Mouse (Mus musculus): Measurements from ENCODE around the gene Bend5. TPM values are rescaled to one million over a fixed set of nuclear protein-coding genes. Genes with fewer than 3 reads are reported as not detected.
A peak's percentile ranks its signal among the peaks of the same experiment; 100 is the strongest.

Bend5 gene
- polyA plus RNA-seq, 1 experiment = 24.3 TPM

DNA sequence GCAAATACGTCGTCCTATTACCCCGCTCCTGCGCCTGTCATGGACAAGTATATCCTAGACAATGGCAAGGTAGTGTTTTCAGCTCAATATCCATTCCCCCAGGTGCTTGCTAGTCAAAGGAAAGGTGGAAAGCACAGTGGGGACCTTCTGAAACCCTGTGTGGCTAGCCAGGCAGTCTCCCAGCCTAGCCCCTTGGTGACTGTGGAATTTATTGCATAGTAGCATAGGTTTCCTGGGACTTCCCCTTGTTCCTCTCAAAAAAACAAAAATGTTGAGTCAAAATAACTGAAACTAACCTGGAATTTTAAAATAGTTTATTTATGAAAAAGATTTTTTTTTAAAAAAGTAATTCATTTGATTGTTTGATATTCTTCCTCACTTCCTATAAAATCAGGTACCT lies 33.8 kb downstream of the Bend5 start:
- Histone ChIP-seq H3K36me3 (ENCODE audit: control insufficient read depth, insufficient read depth, low read length) (no peaks in the 10 kb centered on the region), H3K27ac (ENCODE audit: insufficient read depth, low read depth, low read length) (no peak overlapping the region), H3K4me3 (ENCODE audit: insufficient read depth, low read depth, low read length) (no peak overlapping the region), H3K4me1 (ENCODE audit: control insufficient read depth, insufficient read depth, low read length) (no peaks in the 10 kb centered on the region), H3K27me3 (replicated peaks; ENCODE audit: control insufficient read depth, insufficient read depth, low read length) (no peaks in the 10 kb centered on the region)
- TF ChIP-seq POLR2A (IDR thresholded peaks at IDR 0.05; ENCODE audit: low read depth, low read length) (no peak), CTCF (conservative IDR thresholded peaks at IDR 0.05; ENCODE audit: insufficient read depth, insufficient read length, low read depth, low read length) (no peak)
- DNase-seq = no peak
- WGBS = 96% methylated on average over 4 of the region's 4 CpGs

- no peak for DNase-seq
- 62% methylated on average over 7 of the region's 7 CpGs for WGBS
- Histone ChIP-seq H3K27me3 (replicated peaks; ENCODE audit: control insufficient read depth, insufficient read depth, low read length) (no peaks in the 10 kb centered on the region), H3K4me1 (ENCODE audit: control insufficient read depth, insufficient read depth, low read length) (no peaks in the 10 kb centered on the region), H3K36me3 (ENCODE audit: control insufficient read depth, insufficient read depth, low read length) (no peaks in the 10 kb centered on the region), H3K27ac (ENCODE audit: insufficient read depth, low read depth, low read length) (no peak overlapping the region), H3K4me3 (ENCODE audit: insufficient read depth, low read depth, low read length) (no peak overlapping the region)
- TF ChIP-seq CTCF (conservative IDR thresholded peaks at IDR 0.05; ENCODE audit: insufficient read depth, insufficient read length, low read depth, low read length) (no peak), POLR2A (IDR thresholded peaks at IDR 0.05; ENCODE audit: low read depth, low read length) (no peak)
Measured at GRCm38 (mm10) chr4:111449442-111450199, 34.8 kb downstream of the Bend5 start.

- H3K4me3 ChIP-seq (ENCODE audit: insufficient read depth, low read depth, low read length) = no peak overlapping the region
- no peak overlapping the region for H3K27ac ChIP-seq (ENCODE audit: insufficient read depth, low read depth, low read length)
- no peaks in the 10 kb centered on the region for H3K4me1 ChIP-seq (ENCODE audit: control insufficient read depth, insufficient read depth, low read length)
- H3K36me3 ChIP-seq (ENCODE audit: control insufficient read depth, insufficient read depth, low read length) = no peaks in the 10 kb centered on the region
- DNase-seq = peak; percentile 23
- no peaks in the 10 kb centered on the region for H3K27me3 ChIP-seq (replicated peaks; ENCODE audit: control insufficient read depth, insufficient read depth, low read length)
- no peak for TF ChIP-seq POLR2A (IDR thresholded peaks at IDR 0.05; ENCODE audit: low read depth, low read length)
- TF ChIP-seq CTCF (conservative IDR thresholded peaks at IDR 0.05; ENCODE audit: insufficient read depth, insufficient read length, low read depth, low read length) = no peak
- WGBS = 61% methylated on average over 7 of the region's 7 CpGs
Measured at GRCm38 (mm10) chr4:111451283-111451918, 36.6 kb downstream of the Bend5 start.

GRCm38 (mm10) chr4:111452192-111452591 lies 37.4 kb downstream of the Bend5 start:
- H3K27me3 ChIP-seq (replicated peaks; ENCODE audit: control insufficient read depth, insufficient read depth, low read length) = no peaks in the 10 kb centered on the region
- TF ChIP-seq POLR2A (IDR thresholded peaks at IDR 0.05; ENCODE audit: low read depth, low read length) (no peak), CTCF (conservative IDR thresholded peaks at IDR 0.05; ENCODE audit: insufficient read depth, insufficient read length, low read depth, low read length) (no peak)
- H3K27ac ChIP-seq (ENCODE audit: insufficient read depth, low read depth, low read length) = no peak overlapping the region
- 84% methylated on average over 5 of the region's 5 CpGs for WGBS
- DNase-seq = no peak
- no peaks in the 10 kb centered on the region for H3K4me1 ChIP-seq (ENCODE audit: control insufficient read depth, insufficient read depth, low read length)
- H3K36me3 ChIP-seq (ENCODE audit: control insufficient read depth, insufficient read depth, low read length) = no peaks in the 10 kb centered on the region
- H3K4me3 ChIP-seq (ENCODE audit: insufficient read depth, low read depth, low read length) = no peak overlapping the region

DNA sequence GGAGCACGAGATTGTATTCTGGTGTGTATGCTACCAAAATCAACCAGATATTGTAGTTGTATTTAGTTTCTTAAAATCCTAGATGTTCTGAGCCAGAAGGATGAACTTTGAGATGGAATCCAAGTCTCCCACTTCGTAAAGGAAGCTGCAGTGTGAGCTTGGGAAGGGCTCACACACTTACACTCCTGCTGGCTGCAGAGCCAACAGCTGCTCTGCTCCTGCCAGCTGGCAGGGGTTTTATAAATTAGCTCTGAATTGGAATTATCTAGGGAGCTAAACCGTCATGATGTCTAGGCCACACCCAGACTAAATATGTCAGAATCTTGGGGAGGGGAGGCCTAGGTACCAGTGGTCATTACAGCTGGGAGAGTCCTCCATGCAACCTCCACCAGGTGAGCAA lies 38.5 kb downstream of the Bend5 start:
- WGBS = 71% methylated on average over 3 of the region's 3 CpGs
- H3K4me3 ChIP-seq (ENCODE audit: insufficient read depth, low read depth, low read length) = no peak overlapping the region
- TF ChIP-seq POLR2A (IDR thresholded peaks at IDR 0.05; ENCODE audit: low read depth, low read length) (no peak), CTCF (conservative IDR thresholded peaks at IDR 0.05; ENCODE audit: insufficient read depth, insufficient read length, low read depth, low read length) (no peak)
- H3K4me1 ChIP-seq (ENCODE audit: control insufficient read depth, insufficient read depth, low read length) = no peaks in the 10 kb centered on the region
- no peak for DNase-seq
- H3K27me3 ChIP-seq (replicated peaks; ENCODE audit: control insufficient read depth, insufficient read depth, low read length) = no peaks in the 10 kb centered on the region
- H3K36me3 ChIP-seq (ENCODE audit: control insufficient read depth, insufficient read depth, low read length) = no peaks in the 10 kb centered on the region; the same call in 1 of the 2 replicates
- no peak overlapping the region for H3K27ac ChIP-seq (ENCODE audit: insufficient read depth, low read depth, low read length)

GRCm38 (mm10) chr4:111455621-111456020 lies 40.8 kb downstream of the Bend5 start:
- H3K36me3 ChIP-seq (ENCODE audit: control insufficient read depth, insufficient read depth, low read length) = peaks cover 2% of the 10 kb centered on the region
- no peaks in the 10 kb centered on the region for H3K27me3 ChIP-seq (replicated peaks; ENCODE audit: control insufficient read depth, insufficient read depth, low read length)
- H3K27ac ChIP-seq (ENCODE audit: insufficient read depth, low read depth, low read length) = no peak overlapping the region

DNA sequence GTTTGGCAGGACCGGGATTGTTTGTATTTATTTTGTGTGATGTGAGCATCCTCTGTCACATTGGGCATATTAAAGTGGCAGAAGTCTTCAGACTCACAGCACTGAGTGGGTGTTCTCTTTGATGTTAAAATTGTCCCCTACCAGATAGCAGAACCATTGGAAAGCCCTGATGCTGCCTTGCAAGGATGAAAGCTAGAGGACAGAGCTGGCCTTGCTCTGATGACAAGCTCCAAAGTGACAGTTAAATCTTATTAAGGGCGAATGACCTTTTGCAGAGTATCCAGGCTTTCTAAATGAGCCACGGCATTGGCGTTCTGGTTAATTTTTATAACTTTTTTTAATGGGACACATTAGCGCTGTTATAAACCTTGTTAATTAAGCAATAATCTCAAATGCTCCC lies 42.8 kb downstream of the Bend5 start:
- no peak for DNase-seq
- peaks cover 2% of the 10 kb centered on the region for H3K36me3 ChIP-seq (ENCODE audit: control insufficient read depth, insufficient read depth, low read length)
- 66% methylated on average over 5 of the region's 5 CpGs for WGBS
- no peaks in the 10 kb centered on the region for H3K27me3 ChIP-seq (replicated peaks; ENCODE audit: control insufficient read depth, insufficient read depth, low read length)
- H3K27ac ChIP-seq (ENCODE audit: insufficient read depth, low read depth, low read length) = no peak overlapping the region
- no peaks in the 10 kb centered on the region for H3K4me1 ChIP-seq (ENCODE audit: control insufficient read depth, insufficient read depth, low read length)
- TF ChIP-seq CTCF (conservative IDR thresholded peaks at IDR 0.05; ENCODE audit: insufficient read depth, insufficient read length, low read depth, low read length) (no peak), POLR2A (IDR thresholded peaks at IDR 0.05; ENCODE audit: low read depth, low read length) (no peak)
- H3K4me3 ChIP-seq (ENCODE audit: insufficient read depth, low read depth, low read length) = no peak overlapping the region

More at GRCm38 (mm10) chr4:111455621-111456020, 40.8 kb downstream of the Bend5 start:
- H3K4me3 ChIP-seq (ENCODE audit: insufficient read depth, low read depth, low read length) = no peak overlapping the region
- no peak for DNase-seq
- H3K4me1 ChIP-seq (ENCODE audit: control insufficient read depth, insufficient read depth, low read length) = no peaks in the 10 kb centered on the region
- WGBS = 78% methylated on average over 5 of the region's 5 CpGs
- TF ChIP-seq CTCF (conservative IDR thresholded peaks at IDR 0.05; ENCODE audit: insufficient read depth, insufficient read length, low read depth, low read length) (no peak), POLR2A (IDR thresholded peaks at IDR 0.05; ENCODE audit: low read depth, low read length) (no peak)
